Mouse (Mus musculus) forebrain, postnatal 0 days (tissue): ENCODE measurements at regions not wholly inside any gene's neighbourhood (a gene's known extent, or its start where the extent isn't known, plus 50 kb on each side); places are given as distances from the start of the nearest gene placed in this dataset.

Experiments
- ATAC-seq: fragments of 200-750 bp; cut with Nextera tagmentation; 2 replicates; pipeline ENCODE4 v1.8.0; 2017; ENCODE audit warnings: mild to moderate bottlenecking, moderate library complexity
- DNase-seq: peaks from one replicate; pipeline ENCODE4 v3.0.0-alpha.2; 2015
- H3K27ac ChIP-seq: fragments of 300-500 bp; sonication (generic); 2 replicates; pipeline ENCODE4 v1.5.1; 2014; ENCODE audit warnings: low read depth, mild to moderate bottlenecking, antibody characterized with exemption, low read length, moderate library complexity, mixed read lengths
- H3K27me3 ChIP-seq: fragments of 300-500 bp; sonication (generic); 2 replicates; pipeline ENCODE4 v1.6.1; 2014; ENCODE audit warnings: mild to moderate bottlenecking, low read length, mixed read lengths; ENCODE audit not compliant: insufficient read depth
- H3K36me3 ChIP-seq: fragments of 300-500 bp; sonication (generic); 2 replicates; pipeline ENCODE4 v1.6.1; 2014; ENCODE audit warnings: mild to moderate bottlenecking, moderate library complexity; ENCODE audit not compliant: insufficient read depth
- H3K4me1 ChIP-seq: fragments of 300-500 bp; sonication (generic); 2 replicates; pipeline ENCODE4 v1.6.1; 2014; ENCODE audit warnings: antibody characterized with exemption; ENCODE audit not compliant: insufficient read depth
- H3K4me2 ChIP-seq: fragments of 300-500 bp; sonication (generic); 2 replicates; pipeline ENCODE4 v1.6.1; 2014; ENCODE audit warnings: low read depth, mild to moderate bottlenecking, moderate library complexity
- H3K4me3 ChIP-seq: fragments of 300-500 bp; sonication (generic); 2 replicates; pipeline ENCODE4 v1.5.1; 2014; ENCODE audit warnings: low read depth, low read length, mixed read lengths
- H3K9ac ChIP-seq: fragments of 300-500 bp; sonication (generic); 2 replicates; pipeline ENCODE4 v1.6.1; 2014; ENCODE audit warnings: mild to moderate bottlenecking
- H3K9me3 ChIP-seq: fragments of 300-500 bp; sonication (generic); 2 replicates; pipeline ENCODE4 v1.6.1; 2016; ENCODE audit warnings: low read length
- CTCF ChIP-seq: sonication (generic); IDR thresholded peaks from 2 replicates; pipeline ENCODE4 v1.5.1; 2016; ENCODE audit warnings: antibody characterized with exemption, control low read depth, low read depth
- WGBS: fragments of 180-500 bp; shearing (Covaris S2); extraction: QIAGEN DNeasy Blood & Tissue Kit; methylation state at CpG from one replicate; pipeline ENCODE4 v1.1.7; 2014; 5-methylcytosine and 5-hydroxymethylcytosine counted together

DNA sequence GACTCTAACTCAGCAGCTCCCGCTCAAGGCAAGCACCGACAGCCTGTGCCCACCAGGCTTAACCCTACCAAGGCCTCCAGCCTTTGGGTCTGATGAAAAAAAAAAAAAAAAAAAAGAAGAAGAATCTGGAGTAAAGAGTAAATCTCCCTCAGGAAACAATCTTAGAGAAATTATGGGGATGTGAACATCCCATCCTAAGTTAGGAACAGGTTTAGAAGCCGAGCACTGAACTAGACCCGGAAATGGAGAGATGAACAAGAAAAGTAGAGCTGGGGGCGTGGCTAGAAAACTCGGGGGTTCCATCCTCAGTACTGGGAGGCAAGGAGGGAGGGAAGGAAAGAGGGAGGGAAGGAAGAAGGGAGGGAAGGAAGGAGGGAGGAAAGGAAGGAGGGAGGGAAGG, 92.5 kb upstream of the Mgme1 start:
- no peak for DNase-seq
- Histone ChIP-seq H3K4me2 (no peak overlapping the region), H3K27ac (no peak overlapping the region), H3K36me3 (no peaks in the 10 kb centered on the region), H3K9me3 (no peaks in the 10 kb centered on the region), H3K4me3 (no peak overlapping the region), H3K9ac (no peak overlapping the region), H3K4me1 (no peaks in the 10 kb centered on the region), H3K27me3 (no peaks in the 10 kb centered on the region)
- no peak for TF ChIP-seq CTCF
- 81% methylated on average over 6 of the region's 6 CpGs for WGBS
- ATAC-seq: no peak

DNA sequence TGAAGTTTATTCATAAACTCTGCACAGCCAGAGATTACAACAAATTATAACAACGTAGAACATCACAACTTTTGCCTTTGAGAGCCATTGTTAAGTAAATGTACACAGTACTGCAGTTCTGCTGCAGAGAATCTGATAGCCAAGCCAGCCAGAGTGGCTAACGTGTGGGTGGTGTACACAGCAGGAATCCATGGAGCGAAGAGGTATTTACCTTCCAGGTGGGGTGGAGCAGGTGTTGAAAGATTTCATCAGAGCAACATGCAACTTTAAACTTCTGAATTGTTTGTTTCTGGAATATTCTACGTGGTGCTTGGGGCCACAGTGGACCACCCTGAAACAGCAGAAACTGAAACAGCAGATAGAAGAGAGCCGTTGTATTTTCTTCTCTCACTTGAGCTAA, 88.4 kb upstream of the Mgme1 start:
- Histone ChIP-seq H3K27me3 (no peaks in the 10 kb centered on the region), H3K9me3 (no peaks in the 10 kb centered on the region), H3K4me1 (no peaks in the 10 kb centered on the region), H3K27ac (no peak overlapping the region), H3K9ac (no peak overlapping the region), H3K4me2 (no peak overlapping the region), H3K36me3 (no peaks in the 10 kb centered on the region), H3K4me3 (no peak overlapping the region)
- WGBS: 80% methylated on average over 5 of the region's 5 CpGs
- TF ChIP-seq CTCF: no peak
- DNase-seq (no peak), ATAC-seq (no peak)

DNA sequence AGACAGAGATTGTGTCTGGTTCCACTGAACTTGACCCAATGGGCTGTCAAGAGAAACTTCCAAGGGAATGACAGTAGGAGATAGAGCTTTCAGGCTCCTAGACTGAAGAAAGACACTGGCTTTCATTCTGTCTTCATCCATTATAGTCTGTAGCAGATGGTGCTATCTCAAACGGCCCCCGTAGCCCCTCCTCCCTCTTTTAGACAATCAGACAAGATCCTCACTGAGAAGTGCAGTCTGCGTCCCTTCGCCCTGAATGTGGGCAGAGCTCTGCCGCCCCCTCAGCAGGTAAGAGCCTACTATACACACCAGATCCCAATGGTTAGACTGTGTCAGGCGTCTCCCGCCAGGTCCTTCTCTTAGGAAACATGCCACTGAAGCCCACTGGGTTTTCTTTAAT, 87.9 kb upstream of the Mgme1 start:
- no peak overlapping the region for H3K4me3 ChIP-seq
- H3K9ac ChIP-seq: no peak overlapping the region
- no peaks in the 10 kb centered on the region for H3K27me3 ChIP-seq
- no peaks in the 10 kb centered on the region for H3K9me3 ChIP-seq
- no peaks in the 10 kb centered on the region for H3K36me3 ChIP-seq
- TF ChIP-seq CTCF: no peak
- H3K27ac ChIP-seq: no peak overlapping the region
- WGBS: 80% methylated on average over 7 of the region's 7 CpGs
- no peak for ATAC-seq
- H3K4me2 ChIP-seq: no peak overlapping the region
- no peaks in the 10 kb centered on the region for H3K4me1 ChIP-seq
- no peak for DNase-seq

DNA sequence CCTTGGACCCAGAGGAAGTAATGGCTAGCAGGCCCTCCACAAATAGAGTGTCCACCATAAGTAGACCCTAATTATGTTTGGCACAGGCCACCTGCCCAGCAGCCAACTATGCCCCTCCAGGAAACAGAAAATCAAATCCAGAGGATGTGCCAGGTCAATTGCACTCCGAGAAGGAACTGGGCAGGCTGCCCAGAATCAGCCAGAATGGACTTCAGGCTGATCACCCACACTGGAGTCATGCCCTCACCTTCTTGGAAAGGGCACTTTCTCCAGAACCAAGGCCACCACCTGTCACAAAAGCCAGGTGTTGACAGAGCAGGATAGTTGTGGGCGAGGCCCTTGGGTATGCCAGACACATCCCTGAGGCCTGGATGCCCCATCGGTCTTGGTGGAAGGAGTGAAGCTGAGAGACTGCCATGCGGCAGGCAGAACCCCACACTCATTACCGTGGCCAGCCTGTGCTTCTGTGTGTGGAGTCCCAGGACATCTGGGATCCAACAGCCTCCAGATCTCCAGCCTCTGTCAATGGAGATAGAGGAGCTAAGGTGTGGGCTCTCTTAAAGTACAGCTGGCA, 87.0 kb upstream of the Mgme1 start:
- no peak overlapping the region for H3K4me3 ChIP-seq
- no peak for DNase-seq
- H3K36me3 ChIP-seq: no peaks in the 10 kb centered on the region
- H3K27me3 ChIP-seq: no peaks in the 10 kb centered on the region
- H3K9me3 ChIP-seq: no peaks in the 10 kb centered on the region
- TF ChIP-seq CTCF: no peak
- H3K9ac ChIP-seq: no peak overlapping the region
- 66% methylated on average over 5 of the region's 5 CpGs for WGBS
- no peak overlapping the region for H3K27ac ChIP-seq
- H3K4me1 ChIP-seq: no peaks in the 10 kb centered on the region; the same call in 1 of the 2 replicates
- ATAC-seq: no peak
- H3K4me2 ChIP-seq: no peak overlapping the region

DNA sequence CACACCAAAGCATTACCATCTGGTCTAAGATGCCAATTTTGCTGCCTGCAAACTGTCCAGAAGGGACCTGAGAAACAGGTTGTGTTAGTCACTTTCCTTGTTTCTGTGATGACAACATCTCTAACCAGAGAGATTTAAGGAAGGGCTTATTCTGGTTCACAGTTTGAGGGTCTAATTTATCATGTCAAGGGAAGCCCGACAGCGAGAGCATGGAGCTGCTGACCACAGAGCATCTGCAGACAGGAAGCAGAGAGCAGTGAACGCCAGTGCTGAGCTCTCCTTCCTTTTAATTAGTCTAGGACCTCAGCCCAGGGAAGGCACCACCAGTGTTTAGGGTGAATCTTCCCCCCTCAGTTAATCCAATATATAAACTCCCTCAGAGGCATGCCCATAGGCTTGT, 85.3 kb upstream of the Mgme1 start:
- Histone ChIP-seq H3K9ac (no peak overlapping the region), H3K27ac (no peak overlapping the region), H3K4me2 (no peak overlapping the region), H3K36me3 (no peaks in the 10 kb centered on the region), H3K4me3 (no peak overlapping the region), H3K9me3 (no peaks in the 10 kb centered on the region), H3K27me3 (no peaks in the 10 kb centered on the region), H3K4me1 (no peaks in the 10 kb centered on the region; the same call in 1 of the 2 replicates)
- 89% methylated on average over 3 of the region's 3 CpGs for WGBS
- no peak for DNase-seq
- TF ChIP-seq CTCF: no peak
- ATAC-seq: no peak

DNA sequence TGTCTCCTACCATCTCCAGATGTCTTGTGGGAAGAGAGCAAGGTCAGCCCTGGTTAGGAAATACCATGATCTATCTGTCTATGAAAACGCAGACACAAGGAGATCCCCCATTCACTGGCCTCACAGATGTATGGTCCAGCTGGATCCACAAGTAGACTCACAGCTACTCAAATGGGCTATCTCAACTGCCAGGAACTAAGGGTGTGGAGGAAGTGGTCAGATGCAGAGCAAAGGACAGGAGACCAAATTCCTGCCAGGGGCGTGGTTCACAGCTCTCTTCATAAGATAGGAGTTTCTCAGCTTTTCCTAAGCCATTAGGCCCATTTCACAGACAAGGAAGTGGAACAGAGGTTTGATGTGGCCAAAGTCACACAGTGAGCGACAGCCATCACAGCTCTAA, 84.0 kb upstream of the Mgme1 start:
- Histone ChIP-seq H3K36me3 (no peaks in the 10 kb centered on the region), H3K4me1 (no peaks in the 10 kb centered on the region; the same call in 1 of the 2 replicates), H3K9ac (no peak overlapping the region), H3K27ac (no peak overlapping the region), H3K4me2 (no peak overlapping the region), H3K27me3 (no peaks in the 10 kb centered on the region), H3K9me3 (no peaks in the 10 kb centered on the region), H3K4me3 (no peak overlapping the region)
- no peak for ATAC-seq
- WGBS: 91% methylated on average over 3 of the region's 3 CpGs
- no peak for TF ChIP-seq CTCF
- DNase-seq: no peak

DNA sequence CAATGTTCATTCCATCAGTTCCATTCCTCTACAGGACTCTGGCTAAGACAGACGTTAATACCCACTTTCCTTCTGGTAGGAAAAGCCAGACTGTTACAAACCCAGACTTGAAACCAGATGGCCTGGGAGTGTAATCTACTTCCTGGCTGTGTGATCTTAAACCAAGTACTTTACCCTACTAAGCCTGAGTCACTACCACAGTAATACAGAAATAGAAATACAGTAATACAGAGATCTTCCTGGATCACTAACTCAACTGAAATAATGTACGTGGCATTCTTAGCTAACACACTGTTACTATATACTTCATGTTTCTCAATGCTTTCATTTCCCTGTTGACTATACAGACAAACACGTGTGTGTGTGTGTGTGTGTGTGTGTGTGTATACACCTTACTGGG, 82.4 kb upstream of the Mgme1 start:
- H3K4me2 ChIP-seq: no peak overlapping the region
- H3K4me1 ChIP-seq: no peaks in the 10 kb centered on the region; the same call in 1 of the 2 replicates
- H3K9me3 ChIP-seq: no peaks in the 10 kb centered on the region
- H3K36me3 ChIP-seq: no peaks in the 10 kb centered on the region
- DNase-seq: no peak
- no peak overlapping the region for H3K9ac ChIP-seq
- 53% methylated on average over 3 of the region's 3 CpGs for WGBS
- H3K27me3 ChIP-seq: no peaks in the 10 kb centered on the region
- H3K4me3 ChIP-seq: no peak overlapping the region
- TF ChIP-seq CTCF: no peak
- peak; percentile 14; the same call in 1 of the 2 replicates for ATAC-seq
- no peak overlapping the region for H3K27ac ChIP-seq
